Mouse (Mus musculus) liver, embryonic 11.5 days (tissue): ENCODE results near the gene Gm7073. TPM values are rescaled to one million over a fixed set of nuclear protein-coding genes. Genes with fewer than 3 reads are reported as not detected.

Experiments
- ATAC-seq: fragments of 200-750 bp; cut with Nextera tagmentation; replicated peaks from 2 replicates; pipeline ENCODE4 v1.8.0; 2017; ENCODE audit warnings: moderate number of reproducible peaks, mild to moderate bottlenecking, moderate TSS enrichment, moderate library complexity; ENCODE audit not compliant: low FRiP score
- DNase-seq: peaks from one replicate; pipeline ENCODE4 v3.0.0-alpha.2; 2017; ENCODE audit warnings: low spot score
- H3K27ac ChIP-seq: fragments of 300-500 bp; sonication (generic); 2 replicates; pipeline ENCODE4 v1.5.1; 2014; ENCODE audit warnings: mild to moderate bottlenecking, low read depth, low read length, control low read depth
- H3K27me3 ChIP-seq: fragments of 300-500 bp; sonication (generic); replicated peaks from 2 replicates; pipeline ENCODE4 v1.6.1; 2014; ENCODE audit warnings: low read length, mixed read lengths; ENCODE audit not compliant: control insufficient read depth, insufficient read depth
- H3K36me3 ChIP-seq: fragments of 300-500 bp; sonication (generic); 2 replicates; pipeline ENCODE4 v1.6.1; 2014; ENCODE audit warnings: mild to moderate bottlenecking, low read length, moderate library complexity, mixed read lengths; ENCODE audit not compliant: control insufficient read depth, insufficient read depth
- H3K4me1 ChIP-seq: fragments of 300-500 bp; sonication (generic); replicated peaks from 2 replicates; pipeline ENCODE4 v1.6.1; 2014; ENCODE audit warnings: low read length, mixed read lengths; ENCODE audit not compliant: control insufficient read depth, insufficient read depth
- H3K4me2 ChIP-seq: fragments of 300-500 bp; sonication (generic); 2 replicates; pipeline ENCODE4 v1.6.1; 2014; ENCODE audit warnings: mild to moderate bottlenecking, control low read depth, moderate library complexity
- H3K4me3 ChIP-seq: fragments of 300-500 bp; sonication (generic); 2 replicates; pipeline ENCODE4 v1.5.1; 2014; ENCODE audit warnings: low read depth, low read length, control low read depth
- H3K9ac ChIP-seq: fragments of 300-500 bp; sonication (generic); 2 replicates; pipeline ENCODE4 v1.6.1; 2014; ENCODE audit warnings: low read depth, low read length, control low read depth
- H3K9me3 ChIP-seq: fragments of 300-500 bp; sonication (generic); 2 replicates; pipeline ENCODE4 v1.6.1; 2016; ENCODE audit warnings: low read length, inconsistent platforms, mixed read lengths; ENCODE audit not compliant: control insufficient read depth
- WGBS: fragments of 180-500 bp; shearing (Covaris S2); extraction: QIAGEN DNeasy Blood & Tissue Kit; methylation state at CpG from one replicate; pipeline ENCODE4 v1.1.7; 2014; 5-methylcytosine and 5-hydroxymethylcytosine counted together
- microRNA counts: library from miRNA; unstranded; fragments of <30 nt; microRNA quantifications from one replicate; lab custom pipeline; 2015
- microRNA-seq: library from miRNA; unstranded; fragments of <30 nt; microRNA quantifications from one replicate; pipeline ENCODE4, GENCODE M21; 2017; ENCODE audit warnings: borderline number of aligned reads
- polyA plus RNA-seq: library from polyadenylated mRNA; unstranded; fragments of >200 nt; fragmentation: Nextera tagmentation; extraction: Ambion mirVana; gene quantifications from 2 replicates; pipeline ENCODE4 v1.2.1, GENCODE M21; 2014

Gm7073 gene
- polyA plus RNA-seq, 1 experiment from 2014 or later, result not detected

GRCm38 (mm10) chrX:60403764-60404667 is 135.0 kb downstream of the Gm7073 start:
- H3K4me3 ChIP-seq, result peak overlapping the region; percentile 72
- H3K4me2 ChIP-seq, result peak overlapping the region; percentile 72
- WGBS, result 11% methylated on average over 49 of the region's 126 CpGs
- peaks cover 7% of the 10 kb centered on the region; the same call in 1 of the 2 replicates for H3K27me3 ChIP-seq
- peak overlapping the region; percentile 80 for H3K9ac ChIP-seq
- no peaks in the 10 kb centered on the region for H3K9me3 ChIP-seq
- peak overlapping the region; percentile 95 for H3K27ac ChIP-seq
- no peaks in the 10 kb centered on the region for H3K4me1 ChIP-seq
- no peaks in the 10 kb centered on the region for H3K36me3 ChIP-seq
- ATAC-seq, result peak; percentile 85
- DNase-seq, result peak; percentile 72

DNA sequence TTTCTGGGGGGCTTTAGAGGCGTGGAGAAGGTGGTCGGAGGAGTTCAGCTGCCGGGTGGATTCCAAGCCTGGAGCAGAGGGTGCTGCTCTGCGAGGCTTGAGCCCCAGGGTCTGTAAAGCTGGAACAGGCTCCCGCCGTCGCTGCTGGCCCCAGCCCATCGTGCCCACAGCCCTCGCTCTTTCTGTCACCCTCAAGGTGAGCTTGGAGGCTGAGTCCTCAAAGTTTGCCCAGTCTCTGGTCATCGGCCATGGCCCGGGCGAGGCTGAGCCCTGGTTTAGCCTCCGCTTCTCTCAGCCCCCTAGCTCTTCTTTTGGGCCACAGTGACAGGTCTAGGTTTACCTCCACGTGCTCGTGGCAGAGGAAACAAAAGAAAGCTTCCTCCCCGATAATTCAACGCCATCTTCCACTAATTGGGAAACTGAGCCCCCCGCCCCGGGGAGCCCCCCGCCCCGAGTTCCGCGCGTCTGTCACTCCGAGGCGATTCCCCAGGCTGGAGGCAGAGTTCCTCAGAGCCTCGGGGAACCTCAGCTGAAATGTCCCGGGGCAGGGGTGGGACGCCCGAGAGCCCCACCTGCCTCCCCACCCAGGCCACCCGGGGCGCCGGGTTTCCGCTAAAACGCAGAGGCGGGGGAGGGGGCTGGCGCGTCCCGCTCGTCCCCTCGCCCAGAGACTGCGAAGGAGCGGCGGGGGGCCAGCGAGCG is 135.8 kb downstream of the Gm7073 start:
- peak overlapping the region; percentile 26; the same call in 1 of the 2 replicates for H3K27ac ChIP-seq
- peaks cover 7% of the 10 kb centered on the region; the same call in 1 of the 2 replicates for H3K27me3 ChIP-seq
- H3K36me3 ChIP-seq, result no peaks in the 10 kb centered on the region
- H3K4me3 ChIP-seq, result peak overlapping the region; percentile 72
- H3K9me3 ChIP-seq, result no peaks in the 10 kb centered on the region
- DNase-seq (peak; percentile 32), ATAC-seq (peak; percentile 38)
- WGBS, result 12% methylated on average over 36 of the region's 46 CpGs
- peak overlapping the region; percentile 72 for H3K4me2 ChIP-seq
- H3K4me1 ChIP-seq, result no peaks in the 10 kb centered on the region
- H3K9ac ChIP-seq, result peak overlapping the region; percentile 69

GRCm38 (mm10) chrX:60394292-60394691 is 144.8 kb downstream of the Gm7073 start:
- no peak overlapping the region for H3K4me2 ChIP-seq
- ATAC-seq (no peak), DNase-seq (no peak)
- no peaks in the 10 kb centered on the region for H3K36me3 ChIP-seq
- H3K4me3 ChIP-seq, result no peak overlapping the region
- 73% methylated on average over 4 of the region's 4 CpGs for WGBS
- no peak overlapping the region for H3K9ac ChIP-seq
- no peak overlapping the region for H3K27ac ChIP-seq
- H3K27me3 ChIP-seq, result no peaks in the 10 kb centered on the region
- H3K9me3 ChIP-seq, result no peaks in the 10 kb centered on the region
- no peaks in the 10 kb centered on the region for H3K4me1 ChIP-seq

GRCm38 (mm10) chrX:60386852-60387251 is 152.2 kb downstream of the Gm7073 start:
- peak; percentile 79 for ATAC-seq
- H3K4me1 ChIP-seq, result no peaks in the 10 kb centered on the region
- no peak overlapping the region for H3K9ac ChIP-seq
- no peak for DNase-seq
- no peaks in the 10 kb centered on the region for H3K9me3 ChIP-seq
- H3K27ac ChIP-seq, result no peak overlapping the region
- H3K4me2 ChIP-seq, result no peak overlapping the region
- 68% methylated on average over 1 of the region's 1 CpGs for WGBS
- no peak overlapping the region for H3K4me3 ChIP-seq
- H3K27me3 ChIP-seq, result no peaks in the 10 kb centered on the region
- no peaks in the 10 kb centered on the region for H3K36me3 ChIP-seq

MicroRNAs encoded within 50 kb of the gene (microRNA counts, 519-probe panel; counts per million panel counts)
- microRNA mmu-miR-505 (lab: Ali Mortazavi, UCI), result not detected

Small RNA genes within 50 kb of the gene (microRNA-seq; reads per million reads assigned to microRNA genes)
- gene Mir505, result 260 reads per million, percentile 59 among the genes with 10 or more reads in this experiment

Other genes with a start within 250 kb of the Gm7073 start
- 8.3 and 10.4 TPM in 2 replicates for gene Atp11c, start 53.4 kb upstream of the Gm7073 start, polyA plus RNA-seq